Mouse (Mus musculus) thymus, adult 2 months (tissue): ENCODE measurements around the gene Fkbp14. TPM values are rescaled to one million over a fixed set of nuclear protein-coding genes. Genes with fewer than 3 reads are reported as not detected.

ENCODE experiments used
- DNase-seq: peaks from one replicate; pipeline ENCODE4 v3.0.0; 2021
- H3K27ac ChIP-seq: fragments of 200-500 bp; 2 replicates; pipeline ENCODE4 v1.5.1; 2012; ENCODE audit warnings: low read length, control low read depth; ENCODE audit not compliant: control insufficient read depth, insufficient read depth
- H3K27me3 ChIP-seq: fragments of 200-500 bp; 2 replicates; pipeline ENCODE4 v1.6.1; 2012; ENCODE audit warnings: mild to moderate bottlenecking, low read length, moderate library complexity, mixed read lengths; ENCODE audit not compliant: control insufficient read depth, insufficient read depth
- H3K36me3 ChIP-seq: fragments of 200-500 bp; 2 replicates; pipeline ENCODE4 v1.6.1; 2012; ENCODE audit warnings: mild to moderate bottlenecking, low read length, moderate library complexity; ENCODE audit not compliant: control insufficient read depth, insufficient read depth
- H3K4me1 ChIP-seq: fragments of 200-500 bp; replicated peaks from 2 replicates; pipeline ENCODE4 v1.6.1; 2012; ENCODE audit warnings: low read length; ENCODE audit not compliant: control insufficient read depth, insufficient read depth
- H3K4me3 ChIP-seq: fragments of 200-500 bp; 2 replicates; pipeline ENCODE4 v1.5.1; 2012; ENCODE audit warnings: mild to moderate bottlenecking, low read length, control low read depth, moderate library complexity; ENCODE audit not compliant: control insufficient read depth, insufficient read depth
- CTCF ChIP-seq: fragments of 200-500 bp; IDR thresholded peaks from 2 replicates; pipeline ENCODE4 v1.5.1; 2012; ENCODE audit warnings: mild to moderate bottlenecking, control low read depth, low read length, moderate library complexity, borderline replicate concordance; ENCODE audit not compliant: control insufficient read depth, poor library complexity, insufficient read depth; ENCODE audit errors: extremely low read depth
- POLR2A ChIP-seq: fragments of 200-500 bp; IDR thresholded peaks from 2 replicates; pipeline ENCODE4 v1.6.1; 2012; ENCODE audit warnings: mild to moderate bottlenecking, low read length, control low read depth, moderate library complexity; ENCODE audit not compliant: control insufficient read depth, poor library complexity, insufficient read depth; ENCODE audit errors: extremely low read depth
- WGBS: fragments of 180-500 bp; shearing (Covaris S2); methylation state at CpG from one replicate; pipeline ENCODE4 v1.1.7; 2018; 5-methylcytosine and 5-hydroxymethylcytosine counted together
- polyA plus RNA-seq: library from polyadenylated mRNA; depleted of rRNA; stranded (reverse); fragments of >200 nt; gene quantifications from 2 replicates; pipeline ENCODE4 v1.2.3, GENCODE M21; 2012; rRNA removed

The Fkbp14 gene
- polyA plus RNA-seq, 1 experiment: 1.1 TPM

- TF ChIP-seq POLR2A: no peak
- no peak for TF ChIP-seq CTCF
- H3K36me3 ChIP-seq: no peaks in the 10 kb centered on the region
- no peaks in the 10 kb centered on the region for H3K27me3 ChIP-seq
- H3K4me3 ChIP-seq: no peak overlapping the region
- WGBS: 82% methylated on average over 7 of the region's 7 CpGs
- H3K4me1 ChIP-seq: no peaks in the 10 kb centered on the region
- no peak for DNase-seq
- H3K27ac ChIP-seq: no peak overlapping the region
These were observed 60.1 kb downstream of the Fkbp14 start for GRCm38 (mm10) chr6:54537053-54537452.

GRCm38 (mm10) chr6:54535485-54535884 is 61.6 kb downstream of the Fkbp14 start:
- TF ChIP-seq CTCF (no peak), POLR2A (no peak)
- no peaks in the 10 kb centered on the region for H3K4me1 ChIP-seq
- DNase-seq: no peak
- H3K36me3 ChIP-seq: no peaks in the 10 kb centered on the region
- 66% methylated on average over 4 of the region's 4 CpGs for WGBS
- no peaks in the 10 kb centered on the region for H3K27me3 ChIP-seq
- no peak overlapping the region for H3K27ac ChIP-seq
- H3K4me3 ChIP-seq: no peak overlapping the region

- TF ChIP-seq POLR2A (no peak), CTCF (no peak)
- no peaks in the 10 kb centered on the region for H3K36me3 ChIP-seq
- H3K4me1 ChIP-seq: no peaks in the 10 kb centered on the region
- H3K27me3 ChIP-seq: no peaks in the 10 kb centered on the region
- 75% methylated on average over 8 of the region's 8 CpGs for WGBS
- DNase-seq: no peak
- H3K4me3 ChIP-seq: no peak overlapping the region
- no peak overlapping the region for H3K27ac ChIP-seq
These were observed 66.0 kb downstream of the Fkbp14 start for GRCm38 (mm10) chr6:54531048-54531481.

- Histone ChIP-seq H3K27me3 (no peaks in the 10 kb centered on the region), H3K27ac (no peak overlapping the region), H3K36me3 (no peaks in the 10 kb centered on the region), H3K4me3 (no peak overlapping the region), H3K4me1 (no peaks in the 10 kb centered on the region)
- no peak for DNase-seq
- TF ChIP-seq POLR2A (no peak), CTCF (no peak)
- WGBS: 95% methylated on average over 2 of the region's 2 CpGs
These were observed 66.9 kb downstream of the Fkbp14 start for GRCm38 (mm10) chr6:54530182-54530581.

GRCm38 (mm10) chr6:54528666-54529065 is 68.4 kb downstream of the Fkbp14 start:
- Histone ChIP-seq H3K36me3 (no peaks in the 10 kb centered on the region), H3K27ac (no peak overlapping the region), H3K4me3 (no peak overlapping the region), H3K27me3 (no peaks in the 10 kb centered on the region), H3K4me1 (no peaks in the 10 kb centered on the region)
- TF ChIP-seq POLR2A (no peak), CTCF (no peak)
- DNase-seq: no peak
- WGBS: 66% methylated on average over 8 of the region's 8 CpGs

Other genes starting within 250 kb of the Fkbp14 start
- 1.1 and 1.6 TPM in 2 replicates for gene Wipf3, start 167.7 kb downstream of the Fkbp14 start, polyA plus RNA-seq
- gene Scrn1, start 30.8 kb downstream of the Fkbp14 start, polyA plus RNA-seq: 0.17 and 0.55 TPM in 2 replicates
- gene Plekha8, start 2.2 kb downstream of the Fkbp14 start, polyA plus RNA-seq: 0.94 and 1.0 TPM in 2 replicates
- gene Mturn, start 84.3 kb upstream of the Fkbp14 start, polyA plus RNA-seq: 14.8 and 15.6 TPM in 2 replicates
- 17.5 and 20.9 TPM in 2 replicates for gene Znrf2, start 219.6 kb upstream of the Fkbp14 start, polyA plus RNA-seq